Mouse (Mus musculus) limb, embryonic 12.5 days (tissue): ENCODE data around the gene Cmtm7. TPM values are rescaled to one million over a fixed set of nuclear protein-coding genes. Genes with fewer than 3 reads are reported as not detected.
"Not testable (repeated sequence)": the region's sequence is repeated elsewhere in the genome, so short reads cannot be mapped to it uniquely, and the experiment has no call there.

Experiments
- ATAC-seq: fragments of 200-750 bp; cut with Nextera tagmentation; 2 replicates; pipeline ENCODE4 v1.8.0; 2017; ENCODE audit warnings: low read depth, moderate TSS enrichment; ENCODE audit not compliant: insufficient number of reproducible peaks, insufficient read depth, low FRiP score, low TSS enrichment
- H3K27ac ChIP-seq: fragments of 300-500 bp; sonication (generic); 2 replicates; pipeline ENCODE4 v1.5.1; 2016; ENCODE audit warnings: mild to moderate bottlenecking, moderate library complexity
- H3K27me3 ChIP-seq: fragments of 300-500 bp; sonication (generic); 2 replicates; pipeline ENCODE4 v1.6.1; 2016; ENCODE audit warnings: mild to moderate bottlenecking, moderate library complexity
- H3K36me3 ChIP-seq: fragments of 300-500 bp; sonication (generic); 2 replicates; pipeline ENCODE4 v1.6.1; 2016; ENCODE audit warnings: mild to moderate bottlenecking, moderate library complexity
- H3K4me1 ChIP-seq: fragments of 300-500 bp; sonication (generic); replicated peaks from 2 replicates; pipeline ENCODE4 v1.6.1; 2016
- H3K4me2 ChIP-seq: fragments of 300-500 bp; sonication (generic); 2 replicates; pipeline ENCODE4 v1.6.1; 2016; ENCODE audit warnings: mild to moderate bottlenecking, moderate library complexity
- H3K4me3 ChIP-seq: fragments of 300-500 bp; sonication (generic); replicated peaks from 2 replicates; pipeline ENCODE4 v1.5.1; 2016; ENCODE audit warnings: mild to moderate bottlenecking
- H3K9ac ChIP-seq: fragments of 300-500 bp; sonication (generic); replicated peaks from 2 replicates; pipeline ENCODE4 v1.6.1; 2016; ENCODE audit warnings: mild to moderate bottlenecking, moderate library complexity
- H3K9me3 ChIP-seq: fragments of 300-500 bp; sonication (generic); 2 replicates; pipeline ENCODE4 v1.6.1; 2016; ENCODE audit warnings: mild to moderate bottlenecking, moderate library complexity
- WGBS: fragments of 180-500 bp; shearing (Covaris S2); methylation state at CpG from one replicate; pipeline ENCODE4 v1.1.7; 2016; 5-methylcytosine and 5-hydroxymethylcytosine counted together
- polyA plus RNA-seq: library from polyadenylated mRNA; unstranded; fragments of >200 nt; fragmentation: Nextera tagmentation; extraction: Ambion mirVana; gene quantifications from 2 replicates; pipeline ENCODE4 v1.2.1, GENCODE M21; 2016

The Cmtm7 gene
- polyA plus RNA-seq, 1 experiment from 2014 or later: 80.9 TPM

DNA sequence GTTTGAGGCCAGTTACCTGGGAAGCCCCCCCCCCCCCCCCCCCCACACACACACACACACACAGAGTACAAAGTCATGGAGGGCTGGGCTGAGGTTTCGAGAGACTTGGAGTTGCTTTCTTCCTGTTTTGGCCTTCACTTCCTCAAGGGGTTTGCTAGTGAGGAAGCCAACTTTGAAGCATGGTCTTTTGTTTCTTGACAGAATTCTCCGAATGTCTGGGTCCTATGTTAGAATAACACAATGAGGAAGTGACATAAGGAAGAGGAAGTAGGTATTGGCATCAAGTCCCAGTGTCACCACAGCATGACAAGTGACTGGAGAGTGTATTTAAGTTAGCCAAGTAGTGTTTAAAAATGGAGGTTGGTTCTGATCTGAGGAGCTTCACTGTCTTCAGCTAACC, 38.9 kb downstream of the Cmtm7 start:
- H3K4me3 ChIP-seq: no peak overlapping the region
- H3K9ac ChIP-seq: no peak overlapping the region
- no peaks in the 10 kb centered on the region; the same call in 1 of the 2 replicates for H3K4me1 ChIP-seq
- no peak overlapping the region for H3K27ac ChIP-seq
- no peak overlapping the region for H3K4me2 ChIP-seq
- 85% methylated on average over 2 of the region's 2 CpGs for WGBS
- no peak for ATAC-seq
- H3K27me3 ChIP-seq: no peaks in the 10 kb centered on the region
- H3K9me3 ChIP-seq: no peaks in the 10 kb centered on the region
- peaks cover 68% of the 10 kb centered on the region for H3K36me3 ChIP-seq

DNA sequence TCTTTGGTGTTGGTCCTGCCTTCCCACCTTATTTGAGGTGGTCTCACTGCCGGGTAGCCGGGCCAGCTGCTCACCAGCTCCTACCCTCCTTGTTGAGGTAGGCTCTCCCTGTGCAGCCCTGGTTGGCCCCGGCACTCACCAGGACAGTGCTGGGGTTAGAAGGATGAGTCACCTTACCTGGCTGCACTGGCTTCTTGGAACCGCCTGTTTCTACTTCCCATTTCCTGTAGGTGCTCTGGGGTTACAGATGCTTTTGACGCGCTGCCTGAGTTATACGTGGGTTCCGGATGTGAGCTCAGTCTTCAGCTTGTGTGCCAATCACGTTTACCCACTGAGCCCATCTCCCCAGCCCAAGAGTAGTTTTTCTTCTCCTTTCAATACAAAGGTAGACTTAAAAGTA, 41.3 kb downstream of the Cmtm7 start:
- no peak for ATAC-seq
- no peaks in the 10 kb centered on the region for H3K27me3 ChIP-seq
- 89% methylated on average over 9 of the region's 9 CpGs for WGBS

GRCm38 (mm10) chr9:114736442-114736841, 45.2 kb downstream of the Cmtm7 start:
- no peak overlapping the region for H3K4me3 ChIP-seq
- WGBS: 72% methylated on average over 11 of the region's 11 CpGs
- H3K27me3 ChIP-seq: no peaks in the 10 kb centered on the region
- peaks cover 13% of the 10 kb centered on the region for H3K4me1 ChIP-seq
- H3K4me2 ChIP-seq: no peak overlapping the region
- H3K27ac ChIP-seq: 0 out of 2 replicates have a peak overlapping the region, but pooled peaks have one; percentile 17
- H3K36me3 ChIP-seq: peaks cover 28% of the 10 kb centered on the region; the same call in 1 of the 2 replicates
- H3K9ac ChIP-seq: no peak overlapping the region
- H3K9me3 ChIP-seq: no peaks in the 10 kb centered on the region
- no peak for ATAC-seq

More for the DNA sequence above, 41.3 kb downstream of the Cmtm7 start:
- Histone ChIP-seq H3K36me3 (peaks cover 53% of the 10 kb centered on the region; the same call in 1 of the 2 replicates), H3K4me3 (no peak overlapping the region), H3K9me3 (no peaks in the 10 kb centered on the region), H3K4me1 (no peaks in the 10 kb centered on the region; the same call in 1 of the 2 replicates), H3K27ac (no peak overlapping the region), H3K4me2 (no peak overlapping the region), H3K9ac (no peak overlapping the region)

- Histone ChIP-seq H3K4me1 (peaks cover 13% of the 10 kb centered on the region), H3K27me3 (no peaks in the 10 kb centered on the region), H3K27ac (no peak overlapping the region), H3K4me3 (no peak overlapping the region), H3K4me2 (no peak overlapping the region), H3K36me3 (peaks cover 9% of the 10 kb centered on the region; the same call in 1 of the 2 replicates), H3K9me3 (no peaks in the 10 kb centered on the region), H3K9ac (no peak overlapping the region)
- ATAC-seq: no peak
- 81% methylated on average over 2 of the region's 2 CpGs for WGBS
Measured at GRCm38 (mm10) chr9:114733238-114733637, 48.4 kb downstream of the Cmtm7 start.

DNA sequence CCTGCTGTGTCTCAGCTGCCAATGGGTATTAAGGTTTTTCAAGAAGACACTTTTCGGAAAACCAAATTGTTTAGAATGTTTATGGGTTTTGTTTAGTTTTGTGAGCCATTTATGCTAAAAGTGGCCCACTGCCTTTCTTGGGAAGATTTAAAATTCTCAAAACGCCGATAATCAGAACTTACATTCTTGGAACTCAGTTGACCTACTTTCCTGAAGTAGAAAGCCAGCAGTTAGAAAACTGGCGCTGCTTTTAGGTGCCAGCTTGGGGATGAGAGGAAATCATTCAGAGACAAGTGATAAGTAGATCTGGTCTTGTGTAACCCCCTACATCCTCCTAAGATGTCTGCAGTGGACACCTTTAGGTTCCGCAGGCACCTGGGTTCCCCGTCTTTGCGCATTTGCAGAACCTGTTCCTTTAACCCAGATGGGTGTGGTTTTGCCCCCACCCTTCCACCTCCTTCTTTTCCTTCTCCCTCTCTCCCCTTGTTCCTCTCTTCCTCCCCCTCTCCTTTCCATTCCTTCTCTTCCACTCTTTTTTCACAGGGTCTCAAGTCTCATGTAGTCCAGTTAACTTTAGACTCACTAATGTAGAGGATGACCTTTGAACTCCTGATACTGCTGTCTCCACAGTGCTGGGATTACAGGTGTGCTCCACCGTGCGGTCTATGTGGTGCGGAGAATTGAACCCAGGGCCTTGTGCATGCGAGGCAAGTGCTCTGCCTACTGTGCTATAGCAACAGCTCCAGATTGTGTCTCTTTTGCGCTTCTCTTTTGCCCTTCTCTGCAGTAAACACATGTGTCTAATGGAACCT, 49.6 kb downstream of the Cmtm7 start:
- H3K36me3 ChIP-seq: 0 out of 2 replicates have a peak, but pooled peaks cover under 1% of the 10 kb centered on the region
- 65% methylated on average over 12 of the region's 12 CpGs for WGBS
- H3K9ac ChIP-seq: peak overlapping the region; percentile 83
- peak overlapping the region; percentile 74 for H3K4me2 ChIP-seq
- peaks cover 13% of the 10 kb centered on the region for H3K4me1 ChIP-seq
- H3K4me3 ChIP-seq: peak overlapping the region; percentile 86
- H3K27me3 ChIP-seq: no peaks in the 10 kb centered on the region
- H3K27ac ChIP-seq: no peak overlapping the region
- ATAC-seq: no peak
- H3K9me3 ChIP-seq: no peaks in the 10 kb centered on the region

DNA sequence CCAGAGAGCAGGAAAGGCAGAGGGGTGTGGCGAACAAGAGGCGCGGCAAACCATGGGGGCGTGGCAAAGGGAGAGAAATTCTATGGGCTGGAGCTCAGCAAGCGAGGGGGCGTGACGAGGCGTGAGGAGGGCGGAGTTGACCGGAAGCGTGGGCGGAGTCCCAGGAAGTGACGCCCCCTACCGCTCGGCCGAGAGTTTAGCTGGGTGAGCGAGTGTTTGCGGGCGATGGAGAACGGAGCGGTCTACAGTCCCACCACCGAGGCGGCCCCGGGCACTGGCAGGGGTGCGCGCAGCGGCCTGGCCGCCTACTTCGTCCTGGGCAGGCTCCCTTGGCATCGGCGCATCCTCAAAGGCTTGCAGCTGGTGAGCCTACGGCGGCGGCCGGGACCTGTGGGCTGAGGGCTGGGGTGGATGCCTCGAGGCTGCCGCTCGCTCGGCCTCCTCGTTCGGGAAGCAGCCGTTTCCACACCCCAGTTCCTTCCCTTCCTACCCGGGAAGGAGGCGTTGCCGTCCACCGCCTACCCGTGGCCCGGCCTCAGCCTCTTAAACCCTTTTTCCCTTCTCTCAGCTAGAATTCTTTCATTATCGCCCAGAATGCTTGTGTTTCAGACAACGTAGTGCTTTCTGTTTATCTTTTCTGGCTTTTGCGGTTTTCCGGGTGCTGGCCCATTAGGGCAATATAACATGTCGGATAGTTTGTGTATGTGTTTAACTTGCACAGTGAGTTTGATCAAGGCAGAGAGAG, 50.5 kb downstream of the Cmtm7 start, which contains the start of gene Cmtm6:
TSS of gene Cmtm6 (plus strand) at position 106 of the 745 bp plus-strand sequence.
- ATAC-seq: peak; percentile 89
- peak within 1 kb of the TSS; percentile 74 for H3K4me2 ChIP-seq
- H3K27me3 ChIP-seq: no peaks in the 10 kb centered on the region
- under 1% methylated on average over 53 of the region's 53 CpGs for WGBS
- peak within 1 kb of the TSS; percentile 83 for H3K9ac ChIP-seq
- H3K36me3 ChIP-seq: no peaks in the 10 kb centered on the region
- H3K4me1 ChIP-seq: peaks cover 13% of the 10 kb centered on the region
- H3K9me3 ChIP-seq: no peaks in the 10 kb centered on the region
- H3K4me3 ChIP-seq: peak within 1 kb of the TSS; percentile 86
- peak within 1 kb of the TSS; percentile 89 for H3K27ac ChIP-seq

DNA sequence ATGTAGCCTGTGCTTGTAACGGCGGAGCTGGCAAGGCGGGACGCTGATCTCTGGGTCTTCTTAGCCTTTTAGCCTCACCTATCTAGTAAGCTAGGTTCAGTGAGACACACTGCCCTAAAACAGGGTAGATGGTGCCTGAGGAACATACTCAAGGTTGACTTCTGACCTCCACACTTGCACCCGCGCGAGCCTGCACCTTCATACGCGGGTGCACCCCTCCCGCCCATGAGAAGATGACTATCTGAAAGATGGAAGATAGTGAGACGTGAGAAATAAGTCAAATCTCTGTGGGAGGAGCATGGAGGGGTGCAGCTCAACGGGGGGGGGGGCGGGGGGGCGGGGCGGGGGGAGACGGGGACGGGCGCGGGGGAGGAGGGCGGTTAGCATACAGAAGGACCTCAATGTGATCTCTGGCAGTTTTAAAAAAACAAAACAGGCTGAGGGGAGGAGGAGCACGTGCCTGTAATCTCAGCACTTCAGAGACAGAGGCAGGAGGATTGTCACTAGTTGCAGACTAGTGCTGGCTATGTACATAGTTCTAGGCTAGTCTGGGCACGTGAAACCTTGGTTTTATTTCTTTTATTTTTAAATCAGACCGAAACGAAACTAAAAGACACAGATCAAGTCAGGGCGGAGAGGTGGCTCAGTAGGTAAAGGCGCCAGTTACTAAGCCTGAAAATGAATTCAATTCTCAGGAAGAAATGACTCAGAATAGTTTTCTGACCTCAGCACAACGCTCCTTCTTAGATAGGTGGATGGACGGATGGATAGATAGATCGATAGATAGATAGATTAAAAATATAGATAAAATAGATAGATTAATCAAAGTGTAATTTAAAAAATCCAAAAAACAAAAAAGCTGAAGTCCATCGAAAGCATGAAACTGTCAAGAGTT, 51.5 kb downstream of the Cmtm7 start:
- ATAC-seq: no peak
- no peak overlapping the region for H3K9ac ChIP-seq

DNA sequence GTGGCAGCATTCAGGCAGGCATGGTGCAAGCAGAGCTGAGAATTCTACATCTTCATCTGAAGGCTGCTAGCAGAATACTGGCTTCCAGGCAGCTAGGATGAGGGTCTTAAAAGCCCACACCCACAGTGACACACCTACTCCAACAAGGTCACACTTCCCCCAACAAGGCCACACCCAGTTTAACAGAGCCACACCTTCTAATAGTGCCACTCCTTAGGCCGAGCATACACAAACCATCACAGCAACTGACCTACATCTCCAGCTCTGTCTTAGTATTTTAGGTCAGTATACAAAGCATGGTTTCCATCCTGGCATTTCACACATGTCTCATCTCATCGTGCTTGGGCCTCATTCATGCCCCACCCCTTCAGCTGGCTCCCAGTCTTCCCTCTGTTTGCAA, 53.2 kb downstream of the Cmtm7 start:
- ATAC-seq, H3K27ac ChIP-seq, H3K9ac ChIP-seq, H3K9me3 ChIP-seq, H3K27me3 ChIP-seq, H3K4me2 ChIP-seq, H3K4me3 ChIP-seq: not testable (repeated sequence)
- peaks cover 13% of the 10 kb centered on the region for H3K4me1 ChIP-seq
- H3K36me3 ChIP-seq: peaks cover 21% of the 10 kb centered on the region
- WGBS: 76% methylated on average over 2 of the region's 2 CpGs

More for the DNA sequence above, 51.5 kb downstream of the Cmtm7 start:
- H3K4me2 ChIP-seq: peak overlapping the region; percentile 74
- H3K9me3 ChIP-seq: no peaks in the 10 kb centered on the region
- 34% methylated on average over 26 of the region's 30 CpGs for WGBS
- H3K36me3 ChIP-seq: peaks cover 5% of the 10 kb centered on the region; the same call in 1 of the 2 replicates
- H3K4me3 ChIP-seq: peak overlapping the region; percentile 86
- H3K4me1 ChIP-seq: peaks cover 13% of the 10 kb centered on the region
- no peaks in the 10 kb centered on the region for H3K27me3 ChIP-seq
- no peak overlapping the region for H3K27ac ChIP-seq

DNA sequence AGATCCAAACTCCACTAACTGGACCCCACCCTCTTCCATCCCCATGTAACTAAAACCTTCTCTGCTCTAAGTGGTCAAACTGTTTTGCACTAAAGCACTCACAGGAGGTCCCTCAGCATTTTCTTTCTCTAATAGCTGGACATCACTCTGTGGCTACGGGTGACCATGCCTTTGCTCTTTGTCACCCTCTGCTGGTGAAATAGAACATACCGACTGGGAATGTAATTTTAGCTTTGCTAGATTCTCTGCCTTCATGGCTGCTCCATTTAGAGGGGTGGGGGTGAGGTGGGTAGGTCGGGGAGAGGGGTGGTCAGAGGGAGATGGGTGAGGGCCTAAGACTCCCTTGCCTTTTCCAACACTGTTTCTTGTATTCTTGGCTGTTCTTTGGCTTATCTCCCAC, 54.3 kb downstream of the Cmtm7 start:
- H3K27ac ChIP-seq: no peak overlapping the region
- H3K4me2 ChIP-seq: no peak overlapping the region
- no peak overlapping the region for H3K4me3 ChIP-seq
- H3K9ac ChIP-seq: no peak overlapping the region
- H3K36me3 ChIP-seq: peaks cover 32% of the 10 kb centered on the region
- H3K9me3 ChIP-seq: no peaks in the 10 kb centered on the region
- H3K27me3 ChIP-seq: no peaks in the 10 kb centered on the region
- no peak for ATAC-seq
- peaks cover 6% of the 10 kb centered on the region for H3K4me1 ChIP-seq
- WGBS: 9% methylated on average over 3 of the region's 3 CpGs

GRCm38 (mm10) chr9:114716677-114717331, 64.9 kb downstream of the Cmtm7 start:
- 84% methylated on average over 18 of the region's 18 CpGs for WGBS
- Histone ChIP-seq H3K4me1 (no peaks in the 10 kb centered on the region), H3K9me3 (no peaks in the 10 kb centered on the region), H3K9ac (no peak overlapping the region), H3K4me2 (no peak overlapping the region), H3K27ac (no peak overlapping the region), H3K4me3 (no peak overlapping the region), H3K36me3 (peaks cover 98% of the 10 kb centered on the region), H3K27me3 (no peaks in the 10 kb centered on the region)
- no peak for ATAC-seq
